1 mouse cellular context compared by ENCODE assay signal in the genomic region with DNA sequence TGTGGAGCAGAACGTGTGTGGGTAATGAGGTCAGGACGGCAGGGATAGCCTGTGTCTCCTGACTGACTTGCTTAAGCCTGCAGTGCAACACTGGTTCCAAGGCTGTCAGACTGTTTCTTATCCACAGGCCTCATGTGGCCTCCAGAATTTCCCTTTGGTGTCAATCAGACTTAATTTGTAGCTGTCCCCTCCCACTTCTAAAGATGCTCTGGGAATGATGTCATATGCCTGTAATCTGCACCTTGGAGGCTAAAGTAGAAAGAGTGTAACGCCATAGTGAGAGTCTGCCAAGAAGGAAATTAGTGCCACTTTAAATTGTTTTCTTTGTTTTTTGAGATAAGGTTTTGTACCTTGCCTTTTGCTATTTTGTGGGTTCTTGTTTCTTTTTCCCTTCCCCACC.
TF ChIP-seq lines count a peak whose summit lies in the region.

No protein-coding gene starts in this region.

TF ChIP-seq in MEL, 35 proteins besides CTCF, POLR2A, EP300 and RAD21:
- TF ChIP-seq RCOR1 (IDR thresholded peaks at IDR 0.05; ENCODE audit: low read depth, low read length): no peak
- no peak for TF ChIP-seq E2F4 (IDR thresholded peaks at IDR 0.05; ENCODE audit: borderline replicate concordance, low read depth, low read length)
- TF ChIP-seq NELFE (IDR thresholded peaks at IDR 0.05; ENCODE audit: low read depth, low read length): no peak
- TF ChIP-seq GATA1 (IDR thresholded peaks at IDR 0.05; ENCODE audit: low read depth, low read length): no peak
- TF ChIP-seq HCFC1 (IDR thresholded peaks at IDR 0.05; ENCODE audit: low read depth, low read length): no peak
- no peak for TF ChIP-seq MAZ (IDR thresholded peaks at IDR 0.05; ENCODE audit: low read depth, low read length)
- TF ChIP-seq ETS1 (IDR thresholded peaks at IDR 0.05; ENCODE audit: low read depth, low read length): peak; percentile 70; the same call in 1 of the 2 replicates
